Mouse (Mus musculus): ENCODE results near the gene Adamts12. TPM values are rescaled to one million over a fixed set of nuclear protein-coding genes. Genes with fewer than 3 reads are reported as not detected.

Gene Adamts12
- total RNA-seq, 1 experiment: 0.85 TPM

GRCm38 (mm10) chr15:11292246-11292645, 227.7 kb downstream of the Adamts12 start:
- Histone ChIP-seq H3K27ac (ENCODE audit: insufficient read depth, low read depth, low read length, poor library complexity, severe bottlenecking) (no peak overlapping the region), H3K9ac (ENCODE audit: insufficient read depth, low read depth, low read length, poor library complexity, severe bottlenecking) (no peak overlapping the region), H3K4me1 (ENCODE audit: control insufficient read depth in 2 of 2, insufficient read depth in 2 of 2, low read length in 2 of 2, poor library complexity in 1 of 2) (no peaks in the 10 kb centered on the region), H3K9me3 (ENCODE audit: control insufficient read depth, insufficient read depth, low read depth, low read length) (no peaks in the 10 kb centered on the region), H3K4me3 (ENCODE audit: insufficient read depth in 1 of 2, low read depth in 1 of 2, low read length in 2 of 2, poor library complexity in 1 of 2, severe bottlenecking in 1 of 2) (no peak overlapping the region), H3K36me3 (ENCODE audit: control insufficient read depth, insufficient read depth, low read length, poor library complexity, severe bottlenecking) (no peaks in the 10 kb centered on the region)
- TF ChIP-seq CHD2 (IDR thresholded peaks at IDR 0.05; ENCODE audit: low read depth, low read length) (no peak), HCFC1 (IDR thresholded peaks at IDR 0.05; ENCODE audit: borderline replicate concordance, insufficient read depth, low read length) (no peak)
- DNase-seq (ENCODE audit: low read depth, low spot score): no peak
- in situ Hi-C loops (cut with MboI; ENCODE audit: low sequenced_read_pairs in 2 of 2, unreplicated experiment in 2 of 2): no loop called here

DNA sequence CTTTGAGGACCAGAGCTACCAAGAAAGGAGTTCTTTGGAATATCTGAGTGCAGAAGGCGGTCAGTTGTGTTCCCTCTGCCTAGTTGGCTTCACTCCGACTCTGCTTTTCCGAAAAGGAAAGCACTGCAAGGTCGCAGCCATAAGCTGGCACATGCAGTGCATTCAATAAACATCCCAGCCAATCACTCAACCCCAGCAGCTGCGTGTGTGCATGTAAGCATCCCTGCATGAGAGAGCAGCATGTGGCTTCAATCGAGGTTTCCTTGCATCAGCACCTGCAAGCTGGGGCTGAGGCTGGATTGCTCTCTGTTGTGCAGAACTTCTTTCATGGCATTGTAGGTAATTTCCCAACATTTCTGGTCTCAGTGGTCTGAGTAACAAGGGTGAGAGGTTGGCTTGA, 230.4 kb downstream of the Adamts12 start:
- in situ Hi-C loops (cut with MboI; ENCODE audit: low sequenced_read_pairs in 2 of 2, unreplicated experiment in 2 of 2): no loop called here
- H3K27ac ChIP-seq (ENCODE audit: insufficient read depth, low read depth, low read length, poor library complexity, severe bottlenecking): no peak overlapping the region
- H3K9me3 ChIP-seq (ENCODE audit: control insufficient read depth, insufficient read depth, low read depth, low read length): no peaks in the 10 kb centered on the region
- no peaks in the 10 kb centered on the region for H3K36me3 ChIP-seq (ENCODE audit: control insufficient read depth, insufficient read depth, low read length, poor library complexity, severe bottlenecking)
- no peak overlapping the region for H3K4me3 ChIP-seq (ENCODE audit: insufficient read depth in 1 of 2, low read depth in 1 of 2, low read length in 2 of 2, poor library complexity in 1 of 2, severe bottlenecking in 1 of 2)
- no peak overlapping the region for H3K9ac ChIP-seq (ENCODE audit: insufficient read depth, low read depth, low read length, poor library complexity, severe bottlenecking)
- H3K4me1 ChIP-seq (ENCODE audit: control insufficient read depth in 2 of 2, insufficient read depth in 2 of 2, low read length in 2 of 2, poor library complexity in 1 of 2): no peaks in the 10 kb centered on the region
- TF ChIP-seq MAFK (IDR thresholded peaks at IDR 0.05; ENCODE audit: insufficient read depth, low read depth, low read length): no peak
- TF ChIP-seq CHD2 (IDR thresholded peaks at IDR 0.05; ENCODE audit: low read depth, low read length): no peak
- no peak for TF ChIP-seq ZNF384 (IDR thresholded peaks at IDR 0.05; ENCODE audit: low read depth, low read length)
- TF ChIP-seq HCFC1 (IDR thresholded peaks at IDR 0.05; ENCODE audit: borderline replicate concordance, insufficient read depth, low read length): no peak
- TF ChIP-seq ZC3H11A (IDR thresholded peaks at IDR 0.05; ENCODE audit: borderline replicate concordance, low read depth, low read length): no peak
- DNase-seq (ENCODE audit: low read depth, low spot score): no peak

DNA sequence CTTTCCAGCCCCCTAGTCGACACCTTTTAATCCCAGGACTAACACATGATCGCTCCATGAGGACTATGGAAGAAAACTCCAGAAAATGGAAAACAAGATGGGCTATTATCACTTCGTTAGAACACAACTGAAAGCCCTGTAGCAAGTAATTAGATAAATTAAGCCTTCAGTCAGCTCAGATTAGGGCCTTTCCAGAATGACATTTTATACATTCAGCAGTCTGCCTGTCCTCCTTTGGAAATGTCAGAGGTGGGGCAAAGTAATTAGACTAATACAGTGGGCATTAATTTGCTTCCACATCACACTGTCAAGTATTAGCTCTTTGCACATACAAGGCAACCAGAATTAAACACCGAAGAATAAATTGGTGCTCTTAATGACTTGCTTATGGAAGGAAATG, 233.4 kb downstream of the Adamts12 start:
- Histone ChIP-seq H3K36me3 (ENCODE audit: control insufficient read depth, insufficient read depth, low read length, poor library complexity, severe bottlenecking) (no peaks in the 10 kb centered on the region), H3K9ac (ENCODE audit: insufficient read depth, low read depth, low read length, poor library complexity, severe bottlenecking) (no peak overlapping the region), H3K27ac (ENCODE audit: insufficient read depth, low read depth, low read length, poor library complexity, severe bottlenecking) (no peak overlapping the region), H3K9me3 (ENCODE audit: control insufficient read depth, insufficient read depth, low read depth, low read length) (no peaks in the 10 kb centered on the region), H3K4me3 (ENCODE audit: insufficient read depth in 1 of 2, low read depth in 1 of 2, low read length in 2 of 2, poor library complexity in 1 of 2, severe bottlenecking in 1 of 2) (no peak overlapping the region), H3K4me1 (ENCODE audit: control insufficient read depth in 2 of 2, insufficient read depth in 2 of 2, low read length in 2 of 2, poor library complexity in 1 of 2) (no peaks in the 10 kb centered on the region)
- in situ Hi-C loops (cut with MboI; ENCODE audit: low sequenced_read_pairs in 2 of 2, unreplicated experiment in 2 of 2): no loop called here
- TF ChIP-seq CHD2 (IDR thresholded peaks at IDR 0.05; ENCODE audit: low read depth, low read length) (no peak), MAFK (IDR thresholded peaks at IDR 0.05; ENCODE audit: insufficient read depth, low read depth, low read length) (no peak), ZC3H11A (IDR thresholded peaks at IDR 0.05; ENCODE audit: borderline replicate concordance, low read depth, low read length) (no peak), HCFC1 (IDR thresholded peaks at IDR 0.05; ENCODE audit: borderline replicate concordance, insufficient read depth, low read length) (no peak), ZNF384 (IDR thresholded peaks at IDR 0.05; ENCODE audit: low read depth, low read length) (no peak)
- no peak for DNase-seq (ENCODE audit: low read depth, low spot score)

DNA sequence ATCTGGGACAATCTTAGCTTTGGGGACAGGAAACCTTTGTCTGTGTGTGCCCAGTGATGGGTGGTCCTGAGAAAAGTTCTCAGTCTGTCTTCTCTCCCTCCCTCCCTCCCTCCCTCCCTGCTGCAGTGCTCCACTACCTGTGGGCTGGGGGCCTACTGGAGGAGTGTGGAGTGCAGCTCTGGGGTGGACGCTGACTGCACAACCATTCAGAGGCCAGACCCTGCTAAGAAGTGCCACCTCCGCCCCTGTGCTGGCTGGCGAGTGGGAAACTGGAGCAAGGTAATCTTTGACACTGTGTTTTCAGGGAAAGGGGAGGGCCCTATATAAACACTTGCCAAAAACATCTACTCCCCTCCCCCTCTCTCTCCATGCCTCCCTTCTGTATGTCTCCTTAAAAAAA, 252.5 kb downstream of the Adamts12 start:
- no peak overlapping the region for H3K27ac ChIP-seq (ENCODE audit: insufficient read depth, low read depth, low read length, poor library complexity, severe bottlenecking)
- in situ Hi-C loops (cut with MboI; ENCODE audit: low sequenced_read_pairs in 2 of 2, unreplicated experiment in 2 of 2): loop anchor here (10.0 to 25.0 kb wide), 2 partner anchors 282 to 405 kb away; partner anchors contain the start of gene Rxfp3 (in 1 of the 2)
- no peak overlapping the region for H3K4me3 ChIP-seq (ENCODE audit: insufficient read depth in 1 of 2, low read depth in 1 of 2, low read length in 2 of 2, poor library complexity in 1 of 2, severe bottlenecking in 1 of 2)
- no peak for DNase-seq (ENCODE audit: low read depth, low spot score)
- TF ChIP-seq CHD2 (IDR thresholded peaks at IDR 0.05; ENCODE audit: low read depth, low read length) (no peak), HCFC1 (IDR thresholded peaks at IDR 0.05; ENCODE audit: borderline replicate concordance, insufficient read depth, low read length) (no peak), MAFK (IDR thresholded peaks at IDR 0.05; ENCODE audit: insufficient read depth, low read depth, low read length) (no peak), ZC3H11A (IDR thresholded peaks at IDR 0.05; ENCODE audit: borderline replicate concordance, low read depth, low read length) (no peak)
- no peaks in the 10 kb centered on the region for H3K4me1 ChIP-seq (ENCODE audit: control insufficient read depth in 2 of 2, insufficient read depth in 2 of 2, low read length in 2 of 2, poor library complexity in 1 of 2)
- H3K9me3 ChIP-seq (ENCODE audit: control insufficient read depth, insufficient read depth, low read depth, low read length): no peaks in the 10 kb centered on the region
- H3K9ac ChIP-seq (ENCODE audit: insufficient read depth, low read depth, low read length, poor library complexity, severe bottlenecking): no peak overlapping the region
- H3K36me3 ChIP-seq (ENCODE audit: control insufficient read depth, insufficient read depth, low read length, poor library complexity, severe bottlenecking): no peaks in the 10 kb centered on the region

- Histone ChIP-seq H3K27ac (ENCODE audit: insufficient read depth, low read depth, low read length, poor library complexity, severe bottlenecking) (no peak overlapping the region), H3K4me3 (ENCODE audit: insufficient read depth in 1 of 2, low read depth in 1 of 2, low read length in 2 of 2, poor library complexity in 1 of 2, severe bottlenecking in 1 of 2) (no peak overlapping the region), H3K36me3 (ENCODE audit: control insufficient read depth, insufficient read depth, low read length, poor library complexity, severe bottlenecking) (no peaks in the 10 kb centered on the region), H3K9ac (ENCODE audit: insufficient read depth, low read depth, low read length, poor library complexity, severe bottlenecking) (no peak overlapping the region), H3K9me3 (ENCODE audit: control insufficient read depth, insufficient read depth, low read depth, low read length) (no peaks in the 10 kb centered on the region), H3K4me1 (ENCODE audit: control insufficient read depth in 2 of 2, insufficient read depth in 2 of 2, low read length in 2 of 2, poor library complexity in 1 of 2) (no peaks in the 10 kb centered on the region)
- in situ Hi-C loops (cut with MboI; ENCODE audit: low sequenced_read_pairs in 2 of 2, unreplicated experiment in 2 of 2): loop anchor here (10.0 to 25.0 kb wide), 2 partner anchors 396 to 408 kb away; no protein-coding TSS in a partner anchor
- peak; percentile 44 for DNase-seq (ENCODE audit: low read depth, low spot score)
- TF ChIP-seq CHD2 (IDR thresholded peaks at IDR 0.05; ENCODE audit: low read depth, low read length) (no peak), ZC3H11A (IDR thresholded peaks at IDR 0.05; ENCODE audit: borderline replicate concordance, low read depth, low read length) (peak; percentile 90), ZNF384 (IDR thresholded peaks at IDR 0.05; ENCODE audit: low read depth, low read length) (no peak), HCFC1 (IDR thresholded peaks at IDR 0.05; ENCODE audit: borderline replicate concordance, insufficient read depth, low read length) (no peak)
Observed at GRCm38 (mm10) chr15:11320481-11320880, 255.9 kb downstream of the Adamts12 start.
